Mouse (Mus musculus) lung, postnatal 0 days (tissue): ENCODE data around the gene Sdccag8.

Experiments
- CTCF ChIP-seq: IDR thresholded peaks from 2 replicates; pipeline ENCODE4 v1.5.1; 2016; ENCODE audit warnings: antibody characterized with exemption, mild to moderate bottlenecking
- EP300 ChIP-seq: IDR thresholded peaks from 2 replicates; pipeline ENCODE4 v1.6.1; 2016; ENCODE audit warnings: antibody characterized with exemption, mild to moderate bottlenecking, control low read depth

GRCm38 (mm10) chr1:176980801-176981400 is 166.4 kb downstream of the Sdccag8 start:
- no peak for TF ChIP-seq EP300
- TF ChIP-seq CTCF: no peak
